Mouse (Mus musculus) CH12.LX (cell line): ENCODE measurements at regions not wholly inside any gene's neighbourhood (a gene's known extent, or its start where the extent isn't known, plus 50 kb on each side); places are given as distances from the start of the nearest gene placed in this dataset.
A peak's percentile ranks its signal among the peaks of the same experiment; 100 is the strongest.

ENCODE experiments used
- CTCF ChIP-seq, 2 experiments: IDR thresholded peaks in 1 of 2; conservative IDR thresholded peaks in 1 of 2; 2 replicates each; pipeline ENCODE4 v1.5.1; 2011 to 2012; ENCODE audit warnings: low read depth in 2 of 2, low read length in 2 of 2, improper control_type of control experiment in 1 of 2, inconsistent platforms in 1 of 2, mild to moderate bottlenecking in 1 of 2, moderate library complexity in 1 of 2
- EP300 ChIP-seq: IDR thresholded peaks from 2 replicates; pipeline ENCODE4 v1.6.1; 2011; ENCODE audit warnings: low read length, improper control_type of control experiment
- ETS1 ChIP-seq: conservative IDR thresholded peaks from 2 replicates; pipeline ENCODE4 v1.6.1; 2012; ENCODE audit warnings: low read depth, mild to moderate bottlenecking, inconsistent platforms, low read length, improper control_type of control experiment, moderate library complexity
- HCFC1 ChIP-seq: IDR thresholded peaks from 2 replicates; pipeline ENCODE4 v1.6.1; 2012; ENCODE audit warnings: low read depth, mild to moderate bottlenecking, inconsistent platforms, low read length, improper control_type of control experiment
- JUND ChIP-seq: conservative IDR thresholded peaks from 2 replicates; pipeline ENCODE4 v1.6.1; 2011; ENCODE audit warnings: low read depth, low read length, improper control_type of control experiment
- NRF1 ChIP-seq: IDR thresholded peaks from 2 replicates; pipeline ENCODE4 v1.6.1; 2014; ENCODE audit warnings: low read depth, mild to moderate bottlenecking, inconsistent platforms, low read length, improper control_type of control experiment, moderate library complexity
- POLR2A ChIP-seq: IDR thresholded peaks from 2 replicates; pipeline ENCODE4 v1.6.1; 2011; ENCODE audit warnings: low read depth, mild to moderate bottlenecking, improper control_type of control experiment, low read length
- TCF12 ChIP-seq: IDR thresholded peaks from 2 replicates; pipeline ENCODE4 v1.6.1; 2014; ENCODE audit warnings: low read depth, mild to moderate bottlenecking, inconsistent platforms, low read length, improper control_type of control experiment
- ZMIZ1 ChIP-seq: IDR thresholded peaks from 2 replicates; pipeline ENCODE4 v1.6.1; 2012; ENCODE audit warnings: low read depth, mild to moderate bottlenecking, inconsistent platforms, low read length, improper control_type of control experiment
- ZNF384 ChIP-seq: IDR thresholded peaks from 2 replicates; pipeline ENCODE4 v1.6.1; 2012; ENCODE audit warnings: low read depth, low read length, improper control_type of control experiment, inconsistent platforms

GRCm38 (mm10) chr2:46443686-46444180 is 1326.5 kb upstream of the Zeb2 start:
- TF ChIP-seq ETS1: no peak
- no peak for TF ChIP-seq ZNF384
- TF ChIP-seq TCF12: 0 out of 2 replicates have a peak, but pooled peaks have one; percentile 9
- TF ChIP-seq CTCF (conservative IDR thresholded peaks at IDR 0.05 in 1 of 2, IDR thresholded peaks at IDR 0.05 in 1 of 2; ENCODE audit: low read depth in 2 of 2, low read length in 2 of 2): peak; percentile 48 to 85
- no peak for TF ChIP-seq EP300
- no peak for TF ChIP-seq ZMIZ1
- TF ChIP-seq HCFC1: no peak
- no peak for TF ChIP-seq POLR2A
- TF ChIP-seq JUND: peak; percentile 50; the same call in 1 of the 2 replicates
- no peak for TF ChIP-seq NRF1
